Mouse (Mus musculus) ES-E14 (cell line): ENCODE data around the gene Gca. TPM values are rescaled to one million over a fixed set of nuclear protein-coding genes. Genes with fewer than 3 reads are reported as not detected.

Experiments
- DNase-seq: peaks from one replicate; pipeline ENCODE4 v3.0.0-alpha.2; 2013; ENCODE audit warnings: low read depth, low spot score
- H3K27ac ChIP-seq: 2 replicates; pipeline ENCODE4 v1.5.1; 2012; ENCODE audit warnings: low read depth, mild to moderate bottlenecking, low read length, moderate library complexity, mixed read lengths; ENCODE audit not compliant: poor library complexity, insufficient read depth, severe bottlenecking
- H3K36me3 ChIP-seq: 2 replicates; pipeline ENCODE4 v1.6.1; 2012; ENCODE audit warnings: mild to moderate bottlenecking, low read length, moderate library complexity, mixed read lengths; ENCODE audit not compliant: control insufficient read depth, poor library complexity, insufficient read depth, severe bottlenecking
- H3K4me1 ChIP-seq, 2 experiments: fragments of 150-350 bp in 1 of 2; sonication (generic) in 1 of 2; 2 replicates each; pipeline ENCODE4 v1.6.1; 2012; ENCODE audit warnings: low read length in 2 of 2, mild to moderate bottlenecking in 1 of 2, mixed read lengths in 1 of 2; ENCODE audit not compliant: control insufficient read depth in 2 of 2, insufficient read depth in 2 of 2, poor library complexity in 1 of 2
- H3K4me3 ChIP-seq, 2 experiments: fragments of 150-350 bp in 1 of 2; sonication (generic) in 1 of 2; 2 replicates each; pipeline ENCODE4 v1.5.1; 2012; ENCODE audit warnings: low read length in 2 of 2, low read depth in 1 of 2, mild to moderate bottlenecking in 1 of 2, mixed read lengths in 1 of 2; ENCODE audit not compliant: insufficient read depth in 1 of 2, poor library complexity in 1 of 2, severe bottlenecking in 1 of 2
- H3K9ac ChIP-seq: 2 replicates; pipeline ENCODE4 v1.6.1; 2012; ENCODE audit warnings: low read depth, mild to moderate bottlenecking, low read length, mixed read lengths; ENCODE audit not compliant: poor library complexity, insufficient read depth, severe bottlenecking
- H3K9me3 ChIP-seq: fragments of 150-350 bp; sonication (generic); 2 replicates; pipeline ENCODE4 v1.6.1; 2012; ENCODE audit warnings: low read depth, mild to moderate bottlenecking, low read length; ENCODE audit not compliant: control insufficient read depth, insufficient read depth
- CHD2 ChIP-seq: IDR thresholded peaks from 2 replicates; pipeline ENCODE4 v1.6.1; 2014; ENCODE audit warnings: mild to moderate bottlenecking, low read depth, low read length, inconsistent platforms
- HCFC1 ChIP-seq: IDR thresholded peaks from 2 replicates; pipeline ENCODE4 v1.6.1; 2012; ENCODE audit warnings: low read length, inconsistent platforms, borderline replicate concordance; ENCODE audit not compliant: insufficient read depth
- MAFK ChIP-seq: IDR thresholded peaks from 2 replicates; pipeline ENCODE4 v1.6.1; 2014; ENCODE audit warnings: mild to moderate bottlenecking, low read depth, low read length, inconsistent platforms; ENCODE audit not compliant: insufficient read depth
- ZC3H11A ChIP-seq: IDR thresholded peaks from 2 replicates; pipeline ENCODE4 v1.6.1; 2012; ENCODE audit warnings: low read depth, mild to moderate bottlenecking, inconsistent platforms, low read length, borderline replicate concordance
- ZNF384 ChIP-seq: IDR thresholded peaks from 2 replicates; pipeline ENCODE4 v1.6.1; 2012; ENCODE audit warnings: low read depth, low read length, inconsistent platforms
- in situ Hi-C, 2 experiments: fragments of 600-800 bp; cut with MboI; formaldehyde crosslinking; loops; one replicate each; pipeline ENCODE4 v1.15.1; 2025; ENCODE audit warnings: low sequenced_read_pairs in 2 of 2, inconsistent platforms in 1 of 2; ENCODE audit not compliant: unreplicated experiment in 2 of 2
- total RNA-seq: library from RNA; depleted of rRNA; stranded (reverse); fragments of 300-350 nt; gene quantifications from 2 replicates; pipeline ENCODE4 v1.2.3, GENCODE M21; 2012

Gene Gca
- total RNA-seq, 1 experiment, result 11.5 TPM

DNA sequence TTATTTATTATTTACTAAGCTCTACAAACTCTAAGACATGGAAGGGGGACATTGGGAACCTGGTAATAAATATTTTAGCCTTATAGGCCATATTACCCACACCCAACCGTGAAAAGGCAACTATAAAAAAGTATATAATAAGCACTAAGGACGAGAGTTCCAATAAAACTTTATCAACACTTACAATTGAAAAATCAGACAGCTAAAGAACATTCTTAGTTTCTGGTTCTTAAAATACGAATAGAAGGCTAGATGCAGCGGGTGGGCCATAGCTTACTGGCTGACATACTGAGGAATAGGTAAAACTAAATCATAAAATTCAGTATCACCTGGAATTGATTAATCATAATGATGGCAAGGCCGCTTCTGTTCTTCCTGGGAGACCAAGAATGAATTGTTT lies 19.2 kb upstream of the Gca start:
- H3K4me3 ChIP-seq, result no peak overlapping the region
- H3K36me3 ChIP-seq, result no peaks in the 10 kb centered on the region
- TF ChIP-seq ZC3H11A (no peak), CHD2 (no peak), HCFC1 (no peak), ZNF384 (no peak), MAFK (no peak)
- no peaks in the 10 kb centered on the region for H3K9me3 ChIP-seq
- no peaks in the 10 kb centered on the region for H3K4me1 ChIP-seq
- H3K27ac ChIP-seq, result no peak overlapping the region
- no peak overlapping the region for H3K9ac ChIP-seq
- in situ Hi-C loops, result loop anchor here in 1 of 2 experiments (25.0 kb wide), 1 partner anchor 658 kb away; no protein-coding TSS in a partner anchor
- DNase-seq, result no peak

DNA sequence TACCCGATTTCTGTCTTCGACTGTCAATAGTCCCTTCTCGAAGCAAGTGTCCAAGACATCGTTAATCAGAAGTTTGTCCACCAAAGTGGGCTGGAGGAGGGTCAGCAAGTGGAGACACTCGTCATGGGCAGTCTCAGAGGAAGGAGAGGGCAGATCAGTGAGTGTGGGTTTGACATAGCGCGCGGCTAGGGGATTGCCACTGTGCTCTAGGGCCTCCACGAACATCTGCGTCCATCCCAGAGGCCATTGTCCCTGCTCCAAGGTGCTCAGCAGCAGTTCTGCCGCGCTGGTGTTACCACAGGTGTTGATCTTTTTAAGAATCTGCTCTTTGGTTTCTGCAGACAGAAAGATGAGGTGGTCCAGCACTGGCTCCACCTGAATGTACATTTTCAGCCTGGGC lies 18.6 kb upstream of the Gca start:
- Histone ChIP-seq H3K27ac (no peak overlapping the region), H3K9ac (no peak overlapping the region)
- in situ Hi-C loops, result loop anchor here in 1 of 2 experiments (25.0 kb wide), 1 partner anchor 658 kb away; no protein-coding TSS in a partner anchor

DNA sequence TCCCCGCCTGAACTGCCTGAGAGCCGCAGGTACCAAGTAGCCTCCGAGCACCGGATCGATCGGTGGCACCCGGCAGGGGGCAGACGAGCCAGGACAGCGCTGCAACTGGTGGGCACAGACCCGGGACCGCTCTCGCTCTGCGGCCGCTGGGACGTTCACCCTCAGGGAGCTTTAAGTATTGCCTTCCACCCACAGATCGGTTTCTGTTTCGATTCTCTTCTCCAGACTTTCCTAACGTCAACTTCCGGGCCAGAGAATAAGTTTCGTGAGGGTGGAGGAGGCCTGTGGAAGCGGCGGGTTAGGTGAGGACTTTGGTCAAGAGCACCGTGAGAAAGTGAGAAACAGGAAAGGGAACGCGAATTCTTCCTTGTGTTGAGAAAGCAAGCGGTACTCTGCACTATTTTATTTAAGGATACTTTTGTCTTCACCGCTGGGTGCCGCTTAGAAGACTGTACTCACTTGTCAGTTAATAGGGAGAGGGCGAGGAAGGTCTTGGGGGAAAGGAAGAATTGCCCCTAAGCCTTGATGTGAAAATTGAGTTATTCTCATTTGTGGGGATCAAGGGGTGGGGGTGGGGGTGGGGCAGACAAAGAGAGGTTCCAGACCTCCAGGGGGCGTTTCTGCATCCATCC lies 18.0 kb upstream of the Gca start, which contains the start of gene Ifih1:
Gene Ifih1, minus strand, starts transcription at position 242 of the 632 bp plus-strand sequence.
- DNase-seq, result no peak
- Histone ChIP-seq H3K9ac (no peak within 1 kb of the TSS), H3K9me3 (no peaks in the 10 kb centered on the region), H3K4me1 (no peaks in the 10 kb centered on the region), H3K4me3 (peak within 1 kb of the TSS; percentile 47 to 53), H3K36me3 (no peaks in the 10 kb centered on the region), H3K27ac (no peak within 1 kb of the TSS)
- TF ChIP-seq ZNF384, result no peak
- TF ChIP-seq ZC3H11A, result no peak
- no peak for TF ChIP-seq HCFC1
- TF ChIP-seq CHD2, result no peak
- no peak for TF ChIP-seq MAFK
- in situ Hi-C loops, result loop anchor here in 1 of 2 experiments (25.0 kb wide), 1 partner anchor 659 kb away; no protein-coding TSS in a partner anchor

More for the DNA sequence above, 18.6 kb upstream of the Gca start:
- Histone ChIP-seq H3K4me3 (peak overlapping the region; percentile 47 to 53; a peak in 3 of 4 replicates), H3K36me3 (no peaks in the 10 kb centered on the region), H3K4me1 (no peaks in the 10 kb centered on the region), H3K9me3 (no peaks in the 10 kb centered on the region)
- DNase-seq, result no peak
- TF ChIP-seq HCFC1 (no peak), ZC3H11A (no peak), CHD2 (no peak), ZNF384 (no peak), MAFK (no peak)

DNA sequence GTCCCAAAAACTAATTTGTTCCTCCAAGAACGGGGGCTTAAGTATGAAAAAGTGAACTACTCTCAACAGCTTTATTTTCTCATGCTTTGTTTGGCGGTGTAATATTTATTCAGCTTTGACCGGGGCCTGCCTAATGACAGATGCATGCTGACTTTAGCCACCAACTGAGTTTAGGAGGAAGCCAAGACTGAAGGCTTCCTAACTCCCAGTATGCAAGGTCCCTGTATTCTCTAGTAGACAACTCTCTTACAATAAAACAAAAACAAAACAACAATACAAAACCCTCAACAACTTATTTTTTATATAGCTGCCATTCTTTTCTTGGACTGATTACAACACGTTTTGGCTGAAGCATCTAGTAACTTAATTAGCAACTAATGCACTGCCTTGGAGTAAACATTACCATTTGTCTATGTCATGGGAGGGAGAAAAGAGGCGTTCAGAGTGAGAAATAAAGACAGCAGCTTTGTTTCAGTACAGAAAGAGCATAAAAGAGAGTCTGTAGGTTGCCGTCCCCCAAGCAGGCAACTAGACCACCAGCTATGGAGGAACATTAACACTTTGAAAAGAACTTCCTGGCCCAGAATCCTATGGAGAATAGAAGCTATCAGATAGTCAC lies 17.3 kb upstream of the Gca start:
- H3K9ac ChIP-seq, result no peak overlapping the region
- H3K9me3 ChIP-seq, result no peaks in the 10 kb centered on the region
- H3K36me3 ChIP-seq, result no peaks in the 10 kb centered on the region
- H3K4me1 ChIP-seq, result no peaks in the 10 kb centered on the region
- no peak overlapping the region for H3K4me3 ChIP-seq
- no peak for DNase-seq
- in situ Hi-C loops, result loop anchor here in 1 of 2 experiments (25.0 kb wide), 1 partner anchor 659 kb away; no protein-coding TSS in a partner anchor
- TF ChIP-seq ZC3H11A (no peak), ZNF384 (no peak)
- H3K27ac ChIP-seq, result no peak overlapping the region
